Mouse (Mus musculus): Measurements from ENCODE around the gene Ebi3.

- no peak for TF ChIP-seq CTCF (IDR thresholded peaks at IDR 0.05)
- no peak for TF ChIP-seq EP300 (IDR thresholded peaks at IDR 0.05)
Observed at GRCm38 (mm10) chr17:55952447-55953027, at the start of gene Ebi3.

Data from lung, postnatal 0 days (tissue).